Mouse (Mus musculus) heart, postnatal 10 days (tissue): ENCODE results near the gene Eif4ebp2. TPM values are rescaled to one million over a fixed set of nuclear protein-coding genes. Genes with fewer than 3 reads are reported as not detected.
"Not testable (repeated sequence)": the region's sequence is repeated elsewhere in the genome, so short reads cannot be mapped to it uniquely, and the experiment has no call there.

Experiments
- DNase-seq, 2 experiments: peaks; one replicate each; pipeline ENCODE4 v3.0.0; 2021
- intact Hi-C: fragments of 180-260 bp; cut with DNase I; formaldehyde crosslinking; loops from one replicate; pipeline ENCODE4 v1.15.1; 2025
- total RNA-seq, 2 experiments: library from RNA; stranded (reverse); gene quantifications; 2 replicates each; pipeline ENCODE4 v1.2.3; 2021

The Eif4ebp2 gene
- total RNA-seq, 2 experiments from 2014 or later: 89.5 to 93.7 TPM

DNA sequence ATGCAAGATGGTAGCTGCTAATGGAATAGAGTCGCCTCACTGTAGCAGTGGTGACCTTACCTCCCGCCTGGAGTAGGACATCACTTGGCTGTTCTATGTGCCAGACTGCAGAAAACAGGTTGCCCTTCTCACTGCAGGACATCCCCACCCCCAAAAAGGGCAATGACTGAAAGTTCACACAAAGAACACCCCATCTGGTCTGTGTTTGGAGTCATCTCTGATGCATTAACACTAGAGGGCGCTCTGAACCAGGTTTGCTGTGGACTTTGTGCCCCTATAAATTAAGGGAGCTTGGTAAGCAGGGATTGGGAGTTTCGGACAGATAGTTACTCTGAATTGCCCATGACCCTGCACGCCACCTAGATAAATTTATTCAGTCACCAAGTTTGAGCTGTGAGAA, 14.4 kb upstream of the Eif4ebp2 start:
- DNase-seq: peak in 1 of 2 experiments; percentile 56
- intact Hi-C loops: loop anchor here (1.0 to 2.0 kb wide), 2 partner anchors 135 to 192 kb away; no protein-coding TSS in a partner anchor

DNA sequence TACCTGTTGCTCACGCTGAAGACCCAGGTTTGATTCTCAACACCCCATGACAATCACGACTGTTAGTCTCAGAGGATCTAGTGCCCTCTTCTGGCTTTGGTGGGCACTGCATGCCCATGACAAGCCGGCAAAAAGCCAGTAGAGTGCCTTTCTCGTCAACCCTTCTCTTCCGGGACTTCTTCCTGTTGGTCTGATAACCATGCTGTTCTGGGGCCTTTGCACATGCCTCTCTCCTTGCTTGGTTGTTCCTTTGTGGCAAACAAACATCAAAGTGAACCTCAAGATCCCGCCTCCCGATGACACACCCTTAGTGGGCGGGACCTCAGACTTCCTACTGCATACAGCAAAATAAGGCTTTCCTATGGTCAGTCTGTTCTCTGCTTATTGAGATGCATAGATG, 13.8 kb upstream of the Eif4ebp2 start:
- no peak for DNase-seq
- intact Hi-C loops: loop anchor here (2.0 kb wide), 1 partner anchor 193 kb away; no protein-coding TSS in a partner anchor

- no peak for DNase-seq
- intact Hi-C loops: no loop called here
Measured at GRCm38 (mm10) chr10:61465009-61465408, 12.5 kb upstream of the Eif4ebp2 start.

DNA sequence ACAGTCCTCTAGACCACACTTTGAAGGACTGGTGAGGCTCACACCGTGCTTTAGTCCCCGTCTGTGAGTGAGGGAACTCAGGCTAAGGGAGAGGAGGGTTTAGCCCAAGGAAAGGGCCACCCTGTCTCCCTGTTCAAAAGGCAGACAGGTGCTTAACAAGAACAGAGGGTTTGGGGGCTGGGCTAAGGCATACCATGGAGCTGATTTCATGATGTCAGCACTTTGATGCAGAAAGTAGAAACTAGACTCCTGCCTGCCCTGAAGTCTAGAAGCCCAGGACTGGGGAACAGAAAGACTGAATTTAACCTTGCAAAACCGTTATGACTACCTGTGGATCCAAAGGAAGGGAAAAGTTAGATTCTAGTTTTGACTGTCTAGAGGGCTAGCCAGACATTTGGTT, 4.7 kb upstream of the Eif4ebp2 start:
- no peak for DNase-seq
- intact Hi-C loops: no loop called here

GRCm38 (mm10) chr10:61453171-61453570, 710 bp upstream of the Eif4ebp2 start:
- intact Hi-C loops, DNase-seq: not testable (repeated sequence)

GRCm38 (mm10) chr10:61451931-61452617, 387 bp downstream of the Eif4ebp2 start:
- intact Hi-C loops: no loop called here
- peak; percentile 47 to 56 for DNase-seq

GRCm38 (mm10) chr10:61451463-61451930, 964 bp downstream of the Eif4ebp2 start:
- DNase-seq: peak; percentile 31 to 49
- intact Hi-C loops: no loop called here

DNA sequence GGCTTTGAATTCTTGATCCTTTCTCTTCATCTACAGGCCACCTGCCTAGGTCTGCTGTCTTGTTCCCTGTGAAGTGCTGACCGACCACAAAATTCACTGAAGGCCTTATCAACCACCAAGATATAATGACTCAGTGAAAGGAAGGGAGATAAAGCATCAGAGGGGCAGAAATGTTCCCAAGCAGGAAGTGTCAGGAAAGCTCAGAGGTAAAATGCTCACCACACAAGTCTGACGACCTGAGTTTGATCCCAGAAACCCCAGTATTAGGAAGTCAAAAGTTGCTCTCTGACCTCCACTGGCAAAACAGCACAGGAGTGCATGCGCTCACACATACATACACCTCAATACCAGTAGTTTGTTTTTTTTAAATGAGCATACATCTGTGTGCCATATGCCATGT, 3.6 kb downstream of the Eif4ebp2 start:
- no peak for DNase-seq
- intact Hi-C loops: no loop called here

DNA sequence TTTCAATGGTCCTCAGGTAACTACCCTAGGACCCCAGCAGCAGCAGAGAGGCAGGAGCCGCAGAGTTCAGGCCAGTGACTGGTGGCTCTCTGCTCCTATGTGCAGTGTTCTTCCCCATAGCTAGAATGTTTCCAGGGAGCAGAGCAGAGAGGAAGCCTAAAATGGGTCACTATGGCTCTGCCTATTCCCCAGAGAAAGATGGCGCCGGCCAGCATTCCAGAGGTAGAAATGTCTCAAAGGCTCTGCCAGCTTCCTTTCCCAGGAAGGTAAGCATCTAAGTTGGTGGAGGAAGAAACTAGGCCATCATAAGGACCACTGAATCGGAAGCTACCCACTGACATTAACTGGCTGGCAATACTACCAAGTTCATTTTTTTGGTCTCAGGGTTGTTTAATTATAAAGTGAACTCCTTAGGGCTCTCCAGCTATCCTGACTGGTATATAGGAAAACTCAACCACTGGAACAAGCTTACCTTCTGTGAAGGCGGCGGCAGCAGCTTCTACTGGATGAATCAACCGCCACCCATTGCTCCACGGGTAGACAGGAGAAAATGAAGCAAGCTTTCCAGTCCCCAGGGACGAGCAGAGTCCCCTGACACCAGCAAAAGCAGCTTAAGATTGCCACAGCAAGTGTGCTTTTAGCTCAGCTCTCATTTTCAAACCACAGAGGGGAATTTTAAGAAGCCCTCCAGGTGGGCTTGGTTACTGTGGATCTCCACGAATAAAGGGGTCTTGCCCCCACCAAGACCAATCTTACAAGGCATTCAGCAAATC, 4.7 kb downstream of the Eif4ebp2 start:
- DNase-seq: peak in 1 of 2 experiments; percentile 38
- intact Hi-C loops: no loop called here

DNA sequence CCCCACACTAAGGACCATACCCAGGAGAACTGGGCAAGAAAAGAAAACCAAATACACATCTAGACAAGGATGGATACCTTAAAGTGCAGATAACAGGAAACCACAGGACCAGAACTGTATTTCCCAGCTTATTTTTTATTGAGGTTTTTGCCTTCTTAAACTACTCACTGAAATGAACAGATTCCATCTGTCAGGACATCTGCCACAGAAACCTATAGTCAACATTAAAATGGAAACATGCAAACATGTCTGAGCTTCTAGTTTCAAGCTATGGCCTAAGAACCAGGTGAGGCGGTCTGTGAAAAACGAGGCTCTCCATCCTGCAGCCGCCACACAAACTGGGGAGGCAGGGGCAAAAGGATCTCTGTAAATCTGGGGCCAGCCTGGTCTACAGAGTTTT, 7.4 kb downstream of the Eif4ebp2 start:
- intact Hi-C loops: no loop called here
- DNase-seq: no peak

DNA sequence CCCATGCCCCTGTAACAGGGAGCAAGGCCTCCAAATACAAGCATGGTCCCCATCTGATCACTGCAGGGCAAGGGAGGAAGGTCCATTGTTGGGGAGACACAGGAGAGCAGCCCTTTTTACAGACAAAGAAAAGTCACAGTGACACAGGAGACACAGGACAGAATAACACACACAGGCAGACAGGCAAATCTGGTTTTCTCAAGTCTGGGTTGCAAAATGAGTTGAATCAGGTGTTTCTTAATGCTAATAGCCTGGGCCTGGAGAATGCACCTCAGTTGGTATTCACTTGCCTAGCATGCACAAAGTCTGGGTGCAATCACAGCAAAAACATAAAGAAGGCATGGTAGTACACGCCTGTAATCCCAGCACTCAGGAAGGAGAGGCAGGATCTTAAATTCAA, 8.6 kb downstream of the Eif4ebp2 start:
- no peak for DNase-seq
- intact Hi-C loops: no loop called here

DNA sequence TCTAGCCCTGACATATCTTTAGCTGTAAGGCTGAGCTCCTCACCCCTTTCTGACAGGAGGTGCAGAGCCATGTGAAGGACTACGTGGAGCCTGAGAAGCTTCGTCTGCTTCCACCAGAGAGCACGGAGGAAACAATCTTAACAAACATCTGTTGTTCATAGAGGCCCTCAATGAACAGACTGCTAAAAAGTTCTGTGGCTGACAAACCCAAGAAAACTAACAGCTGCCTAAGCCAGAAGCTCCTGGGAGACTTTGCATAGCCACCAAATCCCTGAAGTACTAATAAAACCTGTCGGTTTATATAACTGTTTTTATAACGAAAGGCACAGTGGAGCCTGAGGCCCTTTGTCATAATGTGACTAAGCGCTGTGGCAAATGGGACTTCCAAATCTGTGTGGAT, 9.0 kb downstream of the Eif4ebp2 start:
- intact Hi-C loops: no loop called here
- DNase-seq: no peak

DNA sequence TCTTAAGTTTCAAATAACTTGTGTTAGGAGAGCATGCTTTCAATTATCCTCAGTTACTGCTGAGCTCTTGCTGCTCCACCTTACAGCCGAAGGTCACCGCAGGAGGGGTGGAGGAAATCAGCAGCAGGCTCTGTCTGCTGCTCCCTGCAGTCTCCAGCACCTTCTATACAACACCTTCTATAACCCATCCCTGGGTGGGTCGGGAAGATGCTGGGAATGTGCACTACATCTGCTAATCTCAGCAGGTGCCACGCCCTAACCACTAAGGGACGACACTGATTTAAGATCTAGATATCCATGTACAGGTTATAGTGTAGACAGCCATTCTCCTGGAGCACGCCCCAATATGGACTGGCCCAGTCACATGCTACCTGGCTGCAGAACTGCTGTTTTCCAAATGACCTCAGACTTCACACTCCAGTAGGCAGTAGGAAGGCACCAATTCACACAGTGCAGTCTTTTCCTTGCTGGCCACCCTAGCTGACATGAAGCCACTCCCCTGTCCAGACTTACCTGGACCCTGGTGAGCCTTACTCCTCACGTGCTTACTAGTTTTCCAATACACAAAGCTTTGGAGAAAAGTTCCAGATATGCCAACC, 12.2 kb downstream of the Eif4ebp2 start:
- intact Hi-C loops: no loop called here
- DNase-seq: no peak

DNA sequence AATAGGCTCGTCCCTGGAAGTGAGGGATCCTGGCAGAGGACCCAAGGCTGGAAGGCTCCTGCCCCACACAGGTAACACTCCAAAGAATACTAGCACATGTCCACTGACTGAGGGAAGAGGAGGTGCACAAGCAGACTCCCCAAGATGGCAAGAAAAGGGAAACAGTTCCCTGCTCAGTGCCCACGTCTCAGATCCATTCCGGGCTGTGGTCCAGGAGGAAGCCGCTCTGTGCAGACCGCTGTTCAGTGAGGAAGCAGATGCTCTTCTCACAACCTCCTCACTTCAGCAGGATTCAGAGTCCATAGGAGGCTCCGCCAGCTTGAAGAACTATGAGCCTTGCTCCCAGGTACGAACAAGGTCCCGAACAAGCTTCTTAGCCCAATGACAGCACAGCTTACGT, 21.1 kb downstream of the Eif4ebp2 start:
- intact Hi-C loops: no loop called here
- DNase-seq: no peak

- intact Hi-C loops: no loop called here
- DNase-seq: no peak
Measured at GRCm38 (mm10) chr10:61429043-61429442, 23.4 kb downstream of the Eif4ebp2 start.

GRCm38 (mm10) chr10:61428416-61428815, 24.0 kb downstream of the Eif4ebp2 start:
- intact Hi-C loops: no loop called here
- DNase-seq: no peak

GRCm38 (mm10) chr10:61427951-61428350, 24.5 kb downstream of the Eif4ebp2 start:
- no peak for DNase-seq
- intact Hi-C loops: no loop called here

- intact Hi-C loops: no loop called here
- peak; percentile 82 to 88 for DNase-seq
Measured at GRCm38 (mm10) chr10:61426251-61426757, 26.2 kb downstream of the Eif4ebp2 start.

GRCm38 (mm10) chr10:61425047-61425446, 27.4 kb downstream of the Eif4ebp2 start:
- intact Hi-C loops: no loop called here
- DNase-seq: no peak

GRCm38 (mm10) chr10:61424500-61424899, 28.0 kb downstream of the Eif4ebp2 start:
- intact Hi-C loops: no loop called here
- no peak for DNase-seq

GRCm38 (mm10) chr10:61423289-61423688, 29.2 kb downstream of the Eif4ebp2 start:
- intact Hi-C loops: no loop called here
- DNase-seq: no peak
